Mouse (Mus musculus) CH12.LX (cell line): ENCODE measurements at regions not wholly inside any gene's neighbourhood (a gene's known extent, or its start where the extent isn't known, plus 50 kb on each side); places are given as distances from the start of the nearest gene placed in this dataset.

Source experiments
- DNase-seq: peaks from one replicate; pipeline ENCODE4 v3.0.0-alpha.2; 2013; ENCODE audit errors: extremely low read depth
- H3K27ac ChIP-seq: 2 replicates; pipeline ENCODE4 v1.5.1; 2012; ENCODE audit warnings: low read depth, mild to moderate bottlenecking, control low read depth, moderate library complexity; ENCODE audit not compliant: insufficient read depth
- H3K27me3 ChIP-seq: replicated peaks from 2 replicates; pipeline ENCODE3; 2012; ENCODE audit warnings: inconsistent platforms
- H3K36me3 ChIP-seq, 2 experiments: replicated peaks in 1 of 2; 2 replicates each; pipeline versions ENCODE3 to v1.6.1; 2012; ENCODE audit warnings: inconsistent platforms in 1 of 2, low read length in 1 of 2, mild to moderate bottlenecking in 1 of 2, mixed read lengths in 1 of 2, moderate library complexity in 1 of 2; ENCODE audit not compliant: control insufficient read depth in 1 of 2, insufficient read depth in 1 of 2
- H3K4me1 ChIP-seq, 2 experiments: 2 replicates each; pipeline ENCODE4 v1.6.1; 2012; ENCODE audit warnings: inconsistent platforms in 1 of 2, moderate library complexity in 1 of 2; ENCODE audit not compliant: insufficient read depth in 2 of 2, control insufficient read depth in 1 of 2
- H3K4me2 ChIP-seq: 2 replicates; pipeline ENCODE4 v1.6.1; 2012; ENCODE audit warnings: low read depth, mild to moderate bottlenecking, control low read depth; ENCODE audit not compliant: poor library complexity, insufficient read depth, severe bottlenecking
- H3K4me3 ChIP-seq, 3 experiments: fragments of 150-350 bp in 1 of 3; sonication (generic) in 1 of 3; replicated peaks in 1 of 3; 2 replicates each; pipeline versions ENCODE3 to v1.5.1; 2011 to 2012; ENCODE audit warnings: low read depth in 2 of 3, low read length in 2 of 3, mild to moderate bottlenecking in 2 of 3, moderate library complexity in 2 of 3, control low read depth in 1 of 3, improper control_type of control experiment in 1 of 3, inconsistent platforms in 1 of 3, mixed read lengths in 1 of 3; ENCODE audit not compliant: poor library complexity in 1 of 3
- H3K79me2 ChIP-seq: replicated peaks from 2 replicates; pipeline ENCODE4 v1.6.1; 2012; ENCODE audit warnings: mild to moderate bottlenecking, moderate library complexity; ENCODE audit not compliant: control insufficient read depth, poor library complexity, insufficient read depth, severe bottlenecking; ENCODE audit errors: extremely low read depth
- H3K9ac ChIP-seq: 2 replicates; pipeline ENCODE4 v1.6.1; 2012; ENCODE audit warnings: low read depth, mild to moderate bottlenecking, control low read depth, moderate library complexity; ENCODE audit not compliant: insufficient read depth
- H3K9me3 ChIP-seq: replicated peaks from 2 replicates; pipeline ENCODE3; 2012; ENCODE audit warnings: low read length, inconsistent platforms, mixed read lengths
- CHD2 ChIP-seq: IDR thresholded peaks from 2 replicates; pipeline ENCODE4 v1.6.1; 2011; ENCODE audit warnings: low read length, improper control_type of control experiment
- CTCF ChIP-seq, 2 experiments: IDR thresholded peaks in 1 of 2; conservative IDR thresholded peaks in 1 of 2; 2 replicates each; pipeline ENCODE4 v1.5.1; 2011 to 2012; ENCODE audit warnings: low read depth in 2 of 2, low read length in 2 of 2, improper control_type of control experiment in 1 of 2, inconsistent platforms in 1 of 2, mild to moderate bottlenecking in 1 of 2, moderate library complexity in 1 of 2
- ELF1 ChIP-seq: IDR thresholded peaks from 2 replicates; pipeline ENCODE4 v1.6.1; 2014; ENCODE audit warnings: low read depth, mild to moderate bottlenecking, inconsistent platforms, low read length, improper control_type of control experiment
- ETS1 ChIP-seq: conservative IDR thresholded peaks from 2 replicates; pipeline ENCODE4 v1.6.1; 2012; ENCODE audit warnings: low read depth, mild to moderate bottlenecking, inconsistent platforms, low read length, improper control_type of control experiment, moderate library complexity
- GABPA ChIP-seq: IDR thresholded peaks from 2 replicates; pipeline ENCODE4 v1.6.1; 2012; ENCODE audit warnings: low read depth, low read length, improper control_type of control experiment, inconsistent platforms; ENCODE audit not compliant: insufficient replicate concordance
- HCFC1 ChIP-seq: IDR thresholded peaks from 2 replicates; pipeline ENCODE4 v1.6.1; 2012; ENCODE audit warnings: low read depth, mild to moderate bottlenecking, inconsistent platforms, low read length, improper control_type of control experiment
- IRF4 ChIP-seq: IDR thresholded peaks from 2 replicates; pipeline ENCODE4 v1.6.1; 2014; ENCODE audit warnings: low read depth, mild to moderate bottlenecking, inconsistent platforms, low read length, improper control_type of control experiment
- JUN ChIP-seq: IDR thresholded peaks from 2 replicates; pipeline ENCODE4 v1.6.1; 2011; ENCODE audit warnings: low read depth, mild to moderate bottlenecking, low read length, improper control_type of control experiment, moderate library complexity; ENCODE audit not compliant: insufficient read depth
- MAFK ChIP-seq: IDR thresholded peaks from 2 replicates; pipeline ENCODE4 v1.6.1; 2011; ENCODE audit warnings: low read length, improper control_type of control experiment; ENCODE audit not compliant: insufficient replicate concordance
- MAX ChIP-seq: IDR thresholded peaks from 2 replicates; pipeline ENCODE4 v1.6.1; 2011; ENCODE audit warnings: low read length, improper control_type of control experiment
- MEF2A ChIP-seq: IDR thresholded peaks from 2 replicates; pipeline ENCODE4 v1.6.1; 2014; ENCODE audit warnings: low read depth, mild to moderate bottlenecking, inconsistent platforms, low read length, improper control_type of control experiment, borderline replicate concordance
- MXI1 ChIP-seq: IDR thresholded peaks from 2 replicates; pipeline ENCODE4 v1.6.1; 2011; ENCODE audit warnings: mild to moderate bottlenecking, low read depth, low read length, improper control_type of control experiment
- MYC ChIP-seq: IDR thresholded peaks from 2 replicates; pipeline ENCODE4 v1.6.1; 2011; ENCODE audit warnings: low read depth, mild to moderate bottlenecking, improper control_type of control experiment, low read length
- NRF1 ChIP-seq: IDR thresholded peaks from 2 replicates; pipeline ENCODE4 v1.6.1; 2014; ENCODE audit warnings: low read depth, mild to moderate bottlenecking, inconsistent platforms, low read length, improper control_type of control experiment, moderate library complexity
- PAX5 ChIP-seq: IDR thresholded peaks from 2 replicates; pipeline ENCODE4 v1.6.1; 2012; ENCODE audit warnings: low read length, inconsistent platforms, mixed read lengths
- POLR2A ChIP-seq: IDR thresholded peaks from 2 replicates; pipeline ENCODE4 v1.6.1; 2011; ENCODE audit warnings: low read depth, mild to moderate bottlenecking, improper control_type of control experiment, low read length
- POLR2AphosphoS2 ChIP-seq: IDR thresholded peaks from 2 replicates; pipeline ENCODE4 v1.6.1; 2011; ENCODE audit warnings: low read depth, low read length, improper control_type of control experiment
- RCOR1 ChIP-seq: conservative IDR thresholded peaks from 2 replicates; pipeline ENCODE4 v1.6.1; 2012; ENCODE audit warnings: low read depth, mild to moderate bottlenecking, inconsistent platforms, low read length, improper control_type of control experiment
- SIN3A ChIP-seq: IDR thresholded peaks from 2 replicates; pipeline ENCODE4 v1.6.1; 2012; ENCODE audit warnings: low read length, improper control_type of control experiment, inconsistent platforms
- SMC3 ChIP-seq: IDR thresholded peaks from 2 replicates; pipeline ENCODE4 v1.6.1; 2011; ENCODE audit warnings: low read depth, low read length, improper control_type of control experiment
- TCF12 ChIP-seq: IDR thresholded peaks from 2 replicates; pipeline ENCODE4 v1.6.1; 2014; ENCODE audit warnings: low read depth, mild to moderate bottlenecking, inconsistent platforms, low read length, improper control_type of control experiment
- UBTF ChIP-seq: IDR thresholded peaks from 2 replicates; pipeline ENCODE4 v1.6.1; 2012; ENCODE audit warnings: low read depth, mild to moderate bottlenecking, inconsistent platforms, low read length, improper control_type of control experiment, moderate library complexity
- USF2 ChIP-seq: conservative IDR thresholded peaks from 2 replicates; pipeline ENCODE4 v1.6.1; 2011; ENCODE audit warnings: low read depth, low read length, improper control_type of control experiment
- ZC3H11A ChIP-seq: IDR thresholded peaks from 2 replicates; pipeline ENCODE4 v1.6.1; 2012; ENCODE audit warnings: low read depth, mild to moderate bottlenecking, inconsistent platforms, low read length, improper control_type of control experiment
- ZNF384 ChIP-seq: IDR thresholded peaks from 2 replicates; pipeline ENCODE4 v1.6.1; 2012; ENCODE audit warnings: low read depth, low read length, improper control_type of control experiment, inconsistent platforms
- dilution Hi-C: fragments of 300-500 bp; cut with MboI; formaldehyde crosslinking; loops from 2 replicates; pipeline ENCODE4 v1.14.3; 2020; ENCODE audit warnings: low sequenced_read_pairs; ENCODE audit not compliant: extremely low pct_unique_long_range_greater_than_20kb, extremely low pct_ligation_motif_present
- in situ Hi-C: fragments of 300-500 bp; cut with MboI; formaldehyde crosslinking; loops from 3 replicates; pipeline ENCODE4 v1.14.3; 2019; ENCODE audit warnings: low sequenced_read_pairs, low pct_ligation_motif_present, low pct_unique_long_range_greater_than_20kb, mixed read lengths

GRCm38 (mm10) chr16:95923991-95924390 lies 66.8 kb downstream of the Psmg1 start:
- in situ Hi-C loops (no loop called here), dilution Hi-C loops (no loop called here)
- H3K79me2 ChIP-seq: no peaks in the 10 kb centered on the region
- no peak overlapping the region for H3K27ac ChIP-seq
- H3K9ac ChIP-seq: no peak overlapping the region
- H3K27me3 ChIP-seq: no peaks in the 10 kb centered on the region
- no peak overlapping the region for H3K4me3 ChIP-seq
- DNase-seq: no peak
- H3K9me3 ChIP-seq: no peaks in the 10 kb centered on the region
- no peak for TF ChIP-seq ZC3H11A
- no peak for TF ChIP-seq ETS1
- no peak for TF ChIP-seq JUN
- no peak for TF ChIP-seq NRF1
- TF ChIP-seq SMC3: no peak
- no peak for TF ChIP-seq POLR2AphosphoS2
- TF ChIP-seq TCF12: no peak
- no peak for TF ChIP-seq PAX5
- H3K4me1 ChIP-seq: peaks cover 9 to 32% of the 10 kb centered on the region in 2 experiments
- H3K4me2 ChIP-seq: no peak overlapping the region
- peaks cover 0 to 29% of the 10 kb centered on the region in 2 experiments for H3K36me3 ChIP-seq

- in situ Hi-C loops: no loop called here
- H3K9ac ChIP-seq: no peak overlapping the region
- no peaks in the 10 kb centered on the region for H3K79me2 ChIP-seq
- TF ChIP-seq IRF4: no peak
- no peak for TF ChIP-seq MAX
- TF ChIP-seq MYC: no peak
- H3K27ac ChIP-seq: no peak overlapping the region
- H3K9me3 ChIP-seq: no peaks in the 10 kb centered on the region
- dilution Hi-C loops: no loop called here
- H3K36me3 ChIP-seq: peaks cover 0 to 27% of the 10 kb centered on the region in 2 experiments
- H3K27me3 ChIP-seq: no peaks in the 10 kb centered on the region
- H3K4me1 ChIP-seq: peaks cover 7 to 30% of the 10 kb centered on the region in 2 experiments
- no peak for DNase-seq
- no peak overlapping the region for H3K4me3 ChIP-seq
- H3K4me2 ChIP-seq: no peak overlapping the region
These were observed 68.3 kb downstream of the Psmg1 start for GRCm38 (mm10) chr16:95922369-95922934.

- peak; percentile 72 for DNase-seq
- Histone ChIP-seq H3K27me3 (no peaks in the 10 kb centered on the region), H3K27ac (no peak overlapping the region), H3K36me3 (peaks cover 0 to 23% of the 10 kb centered on the region in 2 experiments), H3K4me3 (peak overlapping the region; percentile 40 to 71 (median 44)), H3K79me2 (no peaks in the 10 kb centered on the region), H3K9ac (no peak overlapping the region), H3K9me3 (no peaks in the 10 kb centered on the region), H3K4me2 (peak overlapping the region; percentile 9; the same call in 1 of the 2 replicates), H3K4me1 (peaks cover 5 to 23% of the 10 kb centered on the region in 2 experiments; a peak in 3 of 4 replicates)
- in situ Hi-C loops: no loop called here
- dilution Hi-C loops: no loop called here
- TF ChIP-seq HCFC1 (peak; percentile 58), TCF12 (peak; percentile 65; the same call in 1 of the 2 replicates), MAFK (no peak), ZC3H11A (no peak), JUN (no peak), CHD2 (no peak), SMC3 (no peak), MYC (peak; percentile 59; the same call in 1 of the 2 replicates), NRF1 (no peak), MAX (no peak), POLR2A (peak; percentile 66), ELF1 (peak; percentile 48), GABPA (no peak), MXI1 (no peak), MEF2A (no peak), USF2 (no peak), UBTF (no peak), SIN3A (no peak), POLR2AphosphoS2 (no peak), CTCF (conservative IDR thresholded peaks at IDR 0.05 in 1 of 2, IDR thresholded peaks at IDR 0.05 in 1 of 2; ENCODE audit: low read depth in 2 of 2, low read length in 2 of 2) (no peak), ZNF384 (no peak), IRF4 (no peak), RCOR1 (no peak)
These were observed 69.6 kb downstream of the Psmg1 start for GRCm38 (mm10) chr16:95921169-95921568.
